Mouse (Mus musculus) urinary bladder, adult 2 months (tissue): Measurements from ENCODE around the gene Nomo1. TPM values are rescaled to one million over a fixed set of nuclear protein-coding genes. Genes with fewer than 3 reads are reported as not detected.
A peak's percentile ranks its signal among the peaks of the same experiment; 100 is the strongest.

Experiments
- DNase-seq: peaks from one replicate; pipeline ENCODE4 v3.0.0; 2022; ENCODE audit warnings: low spot score
- polyA plus RNA-seq: library from polyadenylated mRNA; depleted of rRNA; stranded (reverse); fragments of >200 nt; gene quantifications from 2 replicates; pipeline ENCODE4 v1.2.3, GENCODE M21; 2012

Gene Nomo1
- polyA plus RNA-seq, 1 experiment = 35.5 TPM

DNA sequence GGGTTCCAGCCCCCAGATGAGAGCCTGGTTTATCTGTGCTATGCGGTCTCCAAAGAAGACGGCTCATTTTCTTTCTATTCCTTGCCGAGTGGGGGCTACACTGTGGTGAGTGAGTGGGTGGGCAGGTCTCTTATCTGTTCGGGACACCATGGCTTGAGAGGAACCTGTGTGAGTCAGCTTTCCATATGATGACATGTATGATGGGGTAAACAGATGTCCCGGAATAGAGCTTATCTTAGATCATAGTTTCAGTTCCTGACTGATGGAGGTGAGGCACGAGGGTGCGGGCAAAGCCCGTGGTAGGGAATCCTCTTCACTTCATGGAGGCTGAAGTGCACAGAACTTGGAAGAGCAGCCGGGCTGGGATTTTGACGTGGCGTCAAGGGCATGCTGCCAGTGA is 12.4 kb downstream of the Nomo1 start:
- no peak for DNase-seq

DNA sequence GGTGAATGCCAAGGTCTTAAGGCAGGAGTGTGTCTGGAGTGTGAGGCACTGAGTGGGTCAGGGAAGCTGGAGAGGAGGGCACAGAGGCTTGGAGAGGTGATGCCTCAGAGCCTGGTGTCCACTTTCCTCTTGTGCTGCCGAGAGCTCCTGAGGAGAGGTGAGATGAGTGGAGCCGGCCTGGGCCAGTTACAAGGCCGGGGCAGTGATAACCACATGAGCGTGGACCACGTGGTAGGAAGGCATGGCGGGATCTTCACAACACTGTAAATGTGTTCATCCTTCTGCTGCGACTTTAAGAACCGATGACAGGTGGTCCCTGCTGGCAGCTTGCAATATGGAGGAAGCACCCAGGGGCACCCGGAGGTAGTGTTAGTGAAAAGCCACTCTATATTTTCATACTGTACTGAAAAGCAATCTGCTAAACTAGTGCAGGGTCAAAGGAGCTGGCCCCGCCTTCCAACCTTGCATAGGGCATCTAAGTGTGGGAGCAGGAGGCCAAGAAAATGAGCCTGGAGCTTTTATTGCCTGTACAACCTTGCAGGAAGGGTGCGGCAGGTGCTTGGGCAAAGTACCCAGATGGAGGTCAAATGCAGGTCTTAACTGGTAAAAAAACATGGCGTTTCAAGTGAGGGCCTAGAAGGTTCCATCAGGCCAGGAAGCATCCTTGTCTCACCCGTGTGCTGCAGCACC is 14.5 kb downstream of the Nomo1 start:
- DNase-seq = no peak

DNA sequence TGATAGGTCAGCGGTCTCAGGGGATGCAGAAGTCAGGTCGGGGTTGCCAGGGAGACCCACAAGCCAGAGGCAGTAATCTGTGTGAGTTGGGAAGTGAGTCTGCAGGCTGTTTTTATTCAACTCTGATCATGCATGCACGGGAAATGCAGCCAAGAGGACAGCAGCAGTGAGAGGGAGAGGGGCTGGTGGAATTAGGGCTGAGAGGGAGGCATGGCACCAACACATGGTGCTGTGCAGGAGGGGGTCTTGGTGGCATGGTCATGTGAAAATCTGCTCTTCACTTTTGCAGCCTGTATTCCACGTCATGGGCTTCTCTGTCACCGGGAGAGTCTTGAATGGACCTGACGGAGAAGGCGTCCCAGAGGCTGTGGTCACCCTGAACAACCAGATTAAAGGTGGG is 16.5 kb downstream of the Nomo1 start:
- no peak for DNase-seq

DNA sequence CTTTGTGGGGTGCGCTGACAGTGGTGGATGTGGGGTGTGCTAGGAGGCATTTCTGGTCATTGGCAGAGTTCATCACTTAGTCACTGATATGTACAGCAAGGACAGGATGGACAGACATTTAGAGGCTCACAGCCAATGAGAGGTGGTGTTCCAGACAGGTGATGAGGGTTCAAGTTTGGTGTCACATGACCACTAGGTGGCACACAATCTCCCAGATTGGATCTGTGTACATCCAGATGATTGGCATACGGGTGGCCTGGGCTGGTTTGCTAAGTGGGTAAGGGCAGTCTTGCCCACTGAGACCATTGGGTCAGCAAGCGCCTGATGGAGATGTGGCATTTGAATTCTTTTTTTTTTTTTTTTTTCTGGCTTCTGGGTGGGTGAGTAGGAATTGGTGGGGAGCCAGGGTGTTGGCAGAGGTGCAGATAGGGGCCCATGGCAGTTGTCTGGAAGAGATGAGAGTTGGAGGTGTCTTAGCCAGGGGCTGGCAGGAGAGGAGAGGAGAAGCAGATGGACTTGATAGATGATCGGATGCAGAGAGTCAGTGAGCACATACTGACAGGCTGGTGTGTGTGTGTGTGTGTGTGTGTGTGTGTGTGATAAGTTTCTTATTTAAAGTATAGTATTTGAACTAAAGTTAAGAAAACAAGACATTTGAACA is 18.8 kb downstream of the Nomo1 start:
- no peak for DNase-seq

DNA sequence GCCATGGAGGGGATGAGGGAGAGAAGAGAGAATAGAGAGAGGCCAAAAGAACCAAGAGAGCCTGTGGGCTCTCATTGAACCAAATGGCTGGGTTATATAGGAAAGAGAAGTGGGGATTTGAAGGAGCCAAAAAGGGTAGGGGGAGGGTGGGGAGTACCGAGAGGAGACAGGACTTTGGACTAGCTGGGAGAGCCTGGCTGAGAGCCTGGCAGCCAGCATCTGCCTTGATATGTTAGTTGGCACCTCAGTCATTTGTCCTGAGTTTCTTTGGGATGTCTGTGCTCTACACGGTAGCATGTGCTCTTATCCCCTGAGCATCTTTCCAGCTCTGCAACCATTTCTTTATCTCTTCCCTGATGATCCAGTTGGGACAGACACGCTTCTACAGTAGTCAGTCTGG is 20.1 kb downstream of the Nomo1 start:
- DNase-seq = no peak

DNA sequence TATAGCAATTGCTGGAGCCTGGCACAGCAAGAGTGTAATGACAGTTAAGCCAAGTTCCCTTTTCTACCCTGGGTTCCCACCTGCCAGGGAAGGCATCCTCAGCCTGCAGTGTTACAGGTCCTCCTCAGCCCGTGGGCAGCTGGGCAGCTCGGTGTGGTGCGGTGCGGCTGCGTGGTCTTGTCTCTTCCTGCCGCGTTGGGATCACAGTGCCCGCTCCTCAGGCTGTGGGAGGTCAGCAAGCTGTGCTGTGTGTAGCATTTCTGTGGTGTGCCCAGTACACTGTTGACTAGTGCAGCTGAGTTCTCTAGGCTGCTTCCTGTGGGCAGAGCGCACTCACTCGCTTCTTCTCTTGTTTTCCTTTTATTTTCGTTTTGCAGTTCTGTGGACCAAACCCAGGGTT is 25.4 kb downstream of the Nomo1 start:
- DNase-seq = no peak

DNA sequence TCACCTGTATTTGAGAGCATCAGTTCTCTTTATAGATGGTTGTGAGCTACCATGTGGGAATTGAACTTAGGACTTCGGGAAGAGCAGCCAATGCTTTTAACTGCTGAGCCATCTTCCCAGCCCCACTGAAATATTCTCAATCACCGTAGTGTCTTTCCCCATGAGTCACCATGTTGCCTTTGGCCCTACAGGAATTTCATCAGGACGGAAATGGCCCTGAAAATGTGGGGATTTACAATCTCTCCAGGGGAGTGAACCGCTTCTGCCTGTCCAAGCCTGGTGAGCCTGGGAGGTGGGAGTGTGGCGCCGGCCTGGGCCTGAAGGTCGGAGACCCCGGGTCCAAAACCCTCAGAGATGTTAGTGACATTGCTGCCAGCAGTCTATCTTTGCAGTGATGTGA is 27.2 kb downstream of the Nomo1 start:
- DNase-seq = no peak

DNA sequence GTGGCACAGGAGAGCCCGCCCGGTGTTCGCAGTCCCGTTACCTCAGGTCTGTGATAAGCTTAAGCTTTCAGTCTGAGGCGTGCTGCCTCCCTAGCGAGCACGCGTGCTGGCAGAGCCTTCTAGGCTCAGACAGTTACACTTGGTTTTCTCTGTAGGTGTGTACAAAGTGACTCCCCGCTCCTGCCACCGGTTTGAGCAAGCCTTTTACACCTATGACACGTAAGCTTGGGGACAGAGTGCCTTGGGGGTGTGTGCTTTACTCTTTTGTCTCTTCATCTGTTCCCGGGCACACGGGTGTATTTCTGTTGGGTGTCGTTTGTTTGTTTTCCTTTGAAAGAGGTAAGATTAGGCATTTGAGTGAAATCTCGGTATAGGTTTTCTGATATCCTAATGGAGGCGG is 28.1 kb downstream of the Nomo1 start:
- DNase-seq = no peak

DNA sequence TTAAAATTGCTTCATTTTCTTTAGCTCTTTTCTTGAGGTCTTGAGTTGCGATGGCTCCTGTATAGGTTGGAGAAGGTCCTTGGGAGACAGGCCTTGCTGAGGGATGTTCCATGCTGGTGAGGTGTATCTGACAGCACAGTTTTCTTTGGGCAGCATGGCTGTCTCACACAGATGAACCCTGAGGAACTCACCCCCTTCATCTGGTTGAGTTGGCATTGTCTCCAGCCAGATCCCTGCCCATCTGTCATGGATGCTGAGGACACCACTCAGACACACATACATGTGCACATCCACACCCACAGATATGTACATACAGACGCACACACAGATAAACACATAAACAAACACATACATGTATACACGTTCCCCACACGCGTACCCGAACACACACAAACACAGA is 29.8 kb downstream of the Nomo1 start:
- no peak for DNase-seq

DNA sequence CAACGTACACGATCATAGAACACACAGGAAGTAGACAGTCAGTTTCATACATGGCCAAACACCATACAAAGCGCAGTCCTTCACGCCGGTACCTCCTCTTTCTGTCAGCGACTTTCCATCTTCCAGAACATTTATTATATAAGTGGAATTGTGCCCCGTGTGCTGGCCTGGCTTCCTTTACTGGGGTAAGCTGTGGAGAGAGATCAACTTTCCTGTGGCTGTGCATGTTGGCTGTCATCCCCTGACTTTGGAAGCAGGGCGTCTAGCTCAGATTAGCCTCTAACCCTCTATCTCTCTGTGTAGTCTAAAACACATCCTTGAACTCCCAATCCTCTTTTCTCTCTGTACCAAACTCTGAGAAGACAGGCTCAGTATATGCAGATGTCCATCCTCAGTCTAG is 35.3 kb downstream of the Nomo1 start:
- no peak for DNase-seq

DNA sequence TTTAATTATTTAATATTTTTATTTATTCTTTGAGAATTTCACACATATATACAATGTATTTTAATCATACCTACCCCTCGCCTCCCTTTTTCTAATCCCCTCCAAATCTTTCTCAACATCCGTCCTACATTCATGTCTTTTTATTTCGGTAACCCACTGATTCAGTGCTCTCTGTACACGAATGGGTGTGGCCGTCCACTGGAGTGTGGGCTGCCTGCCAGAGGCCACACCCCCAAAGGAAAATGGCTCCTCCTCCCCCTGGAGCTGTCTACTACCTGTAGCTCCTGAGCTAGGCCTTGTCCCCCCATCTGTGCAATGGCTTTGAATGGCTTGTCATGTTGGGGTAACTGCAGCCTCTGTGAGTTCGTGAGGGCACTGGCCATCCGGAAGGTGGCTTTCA is 43.3 kb downstream of the Nomo1 start:
- no peak for DNase-seq

DNA sequence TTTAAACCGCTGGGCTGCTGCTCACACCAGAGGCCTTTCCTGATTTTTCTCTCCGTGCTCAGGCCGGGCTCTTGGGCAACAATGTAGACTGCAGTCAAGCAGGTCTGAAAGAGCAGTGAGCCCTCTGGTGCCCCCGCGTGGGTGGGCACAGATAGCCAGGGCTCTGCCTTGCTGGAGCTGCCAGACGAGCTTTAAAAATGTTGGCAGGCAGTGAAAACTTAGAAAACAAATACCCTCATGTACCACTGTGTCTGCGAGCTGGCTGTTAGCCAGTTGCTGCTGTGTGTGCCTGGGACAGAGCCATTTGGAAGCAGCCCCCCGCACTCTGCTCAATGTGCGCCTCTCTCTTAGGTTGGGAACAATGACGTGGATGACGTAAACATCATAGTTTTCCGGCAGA is 44.2 kb downstream of the Nomo1 start:
- no peak for DNase-seq

DNA sequence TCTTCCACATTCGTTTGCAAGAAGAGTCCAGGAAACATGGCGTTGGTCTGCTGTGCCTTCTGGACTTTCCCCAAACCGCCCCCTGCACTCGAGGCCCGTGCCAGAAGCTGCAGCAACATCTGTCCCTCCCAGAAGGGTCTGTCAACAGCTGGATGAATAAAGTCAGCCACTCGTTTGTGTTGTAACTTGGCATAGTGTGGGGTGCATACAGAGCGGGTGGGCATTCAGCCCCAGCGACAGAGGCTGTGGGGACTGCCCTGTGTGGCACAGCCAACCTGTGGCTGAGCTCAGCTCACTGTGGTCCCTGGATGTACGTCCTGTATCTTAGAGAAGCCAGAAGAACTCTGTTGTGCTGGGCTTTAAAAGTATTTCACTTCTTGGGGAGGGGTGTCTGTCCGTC is 50.5 kb downstream of the Nomo1 start:
- no peak for DNase-seq

DNA sequence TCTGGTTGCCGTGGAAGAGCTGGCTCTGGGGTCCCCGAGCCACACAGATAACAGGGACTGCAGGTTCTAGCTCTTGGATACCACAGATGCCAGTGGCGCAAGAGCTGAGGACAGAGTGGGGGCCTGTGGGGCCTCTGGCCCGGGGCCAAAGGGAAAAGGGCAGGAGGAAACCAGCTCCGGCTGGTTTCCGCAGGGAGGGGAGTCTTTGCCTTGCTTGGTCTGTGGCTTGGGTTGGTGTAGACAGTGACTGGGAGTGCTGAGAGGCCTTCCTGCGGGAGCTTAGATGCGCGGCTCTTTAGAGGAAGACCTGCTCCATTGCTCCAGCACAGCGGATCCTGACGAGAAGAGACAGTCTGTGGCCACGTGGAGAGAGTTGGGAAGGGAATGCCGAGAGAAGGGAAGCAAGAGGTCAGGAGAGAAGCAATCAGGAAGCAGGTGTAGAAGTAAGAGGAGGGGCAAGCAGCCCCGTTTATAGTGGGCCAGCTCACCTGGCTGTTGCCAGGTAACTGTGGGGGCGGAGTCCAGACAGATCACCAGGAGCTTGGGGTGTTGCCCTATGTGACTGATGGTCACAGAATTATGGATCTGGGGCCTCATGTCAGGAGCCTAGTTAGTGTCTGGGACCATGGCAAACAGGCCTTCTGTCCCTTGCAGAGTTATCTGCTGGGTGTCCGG is 51.5 kb downstream of the Nomo1 start:
- DNase-seq = no peak

DNA sequence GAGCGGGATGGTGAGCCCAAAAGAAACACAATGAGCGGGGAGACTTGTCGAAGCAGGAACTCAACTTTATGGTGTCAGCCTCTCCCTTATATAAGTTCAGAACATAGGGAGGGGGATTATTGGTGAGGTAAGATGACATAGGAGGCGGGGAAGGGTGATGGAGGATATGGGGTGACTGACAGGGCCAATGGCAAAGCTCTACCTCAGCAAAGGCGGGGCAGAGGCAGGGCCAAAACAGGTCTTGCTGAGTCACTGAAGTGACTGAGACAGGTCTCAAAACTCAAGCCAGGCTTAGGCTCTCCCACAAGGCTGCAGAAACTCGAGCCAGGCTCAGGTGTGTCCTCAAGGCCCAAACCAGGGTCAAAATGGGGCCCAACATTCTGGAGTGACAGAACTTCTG is 52.9 kb downstream of the Nomo1 start:
- no peak for DNase-seq

DNA sequence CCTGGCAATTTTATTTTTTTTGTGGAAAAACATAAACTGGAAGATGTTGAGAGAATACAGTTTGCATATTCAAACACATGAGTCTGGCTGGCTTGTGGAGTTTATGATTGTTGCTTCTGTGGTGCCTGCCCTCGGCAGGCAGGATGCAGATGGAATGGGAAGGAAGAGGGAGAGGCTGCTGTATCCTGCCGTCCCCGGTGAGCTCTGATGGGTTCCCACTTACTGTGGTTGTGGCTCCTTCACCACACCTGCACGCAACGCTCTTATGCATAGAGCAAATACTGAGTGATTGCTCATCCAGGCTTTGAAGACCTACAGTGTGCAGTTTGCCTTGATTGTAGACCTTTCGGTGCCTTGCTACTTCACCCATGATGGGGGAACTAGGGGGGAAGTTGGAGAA is 54.7 kb downstream of the Nomo1 start:
- DNase-seq = no peak

DNA sequence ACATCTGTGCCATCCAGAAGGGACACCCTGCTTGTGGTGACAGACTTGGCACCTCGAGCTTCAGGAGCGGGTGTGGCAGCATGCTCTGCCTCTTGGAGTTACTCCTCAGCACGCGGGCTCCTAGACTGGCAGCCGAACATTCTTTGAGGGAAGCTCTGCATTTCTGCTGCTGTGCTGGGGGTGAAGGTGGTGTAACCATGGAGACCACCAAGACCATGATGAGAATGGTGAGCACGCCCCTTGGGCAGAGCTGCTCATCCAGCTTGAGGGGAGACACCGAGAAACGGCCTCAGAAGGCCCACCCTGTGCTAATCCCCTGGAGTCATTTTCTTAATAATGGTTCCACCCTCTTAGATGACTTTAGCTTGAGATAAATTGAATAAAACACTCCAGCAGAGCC is 59.3 kb downstream of the Nomo1 start:
- no peak for DNase-seq

DNA sequence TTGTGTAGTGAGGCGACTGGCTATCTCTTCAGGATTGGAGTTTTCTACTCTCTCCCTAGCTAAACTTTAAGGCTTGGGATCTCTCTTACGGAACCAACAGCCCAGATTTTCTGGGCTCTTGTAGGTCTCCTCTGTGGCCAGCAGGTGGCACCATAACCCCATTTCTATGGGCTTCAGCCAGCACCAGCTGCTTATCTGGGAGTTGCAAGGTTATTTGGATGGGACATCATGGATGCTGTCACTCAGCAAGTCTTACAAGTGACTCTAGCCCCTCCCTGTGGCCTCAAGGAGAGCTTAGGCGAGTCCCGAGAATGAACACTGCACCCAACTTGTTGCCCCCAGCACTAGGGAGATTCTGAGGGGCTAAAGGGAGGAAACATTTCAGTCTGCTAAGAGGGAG is 62.6 kb downstream of the Nomo1 start:
- DNase-seq = peak; percentile 47

DNA sequence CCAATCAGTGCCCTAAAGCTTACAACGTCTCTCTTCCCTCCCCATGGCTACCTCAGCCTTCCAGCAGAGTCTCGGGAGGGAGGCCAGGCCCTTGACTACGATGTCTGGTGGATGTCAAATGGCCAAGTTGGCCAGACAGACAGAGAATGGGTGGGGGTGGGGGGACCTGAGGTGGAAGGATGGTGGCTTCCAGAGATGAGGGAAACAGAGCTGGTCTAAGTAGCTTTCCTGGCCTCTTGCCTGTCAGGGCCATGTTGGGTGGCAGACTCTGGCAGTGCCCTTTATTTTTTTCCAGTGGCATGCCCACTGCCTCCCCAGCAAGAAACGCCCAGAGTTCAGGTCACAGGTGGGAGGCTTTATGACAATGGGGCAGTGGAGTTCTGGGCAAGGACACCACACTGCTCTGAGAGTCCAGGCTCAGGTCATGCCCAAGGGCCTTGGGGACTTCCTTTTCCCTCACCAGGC is 63.9 kb downstream of the Nomo1 start:
- no peak for DNase-seq

DNA sequence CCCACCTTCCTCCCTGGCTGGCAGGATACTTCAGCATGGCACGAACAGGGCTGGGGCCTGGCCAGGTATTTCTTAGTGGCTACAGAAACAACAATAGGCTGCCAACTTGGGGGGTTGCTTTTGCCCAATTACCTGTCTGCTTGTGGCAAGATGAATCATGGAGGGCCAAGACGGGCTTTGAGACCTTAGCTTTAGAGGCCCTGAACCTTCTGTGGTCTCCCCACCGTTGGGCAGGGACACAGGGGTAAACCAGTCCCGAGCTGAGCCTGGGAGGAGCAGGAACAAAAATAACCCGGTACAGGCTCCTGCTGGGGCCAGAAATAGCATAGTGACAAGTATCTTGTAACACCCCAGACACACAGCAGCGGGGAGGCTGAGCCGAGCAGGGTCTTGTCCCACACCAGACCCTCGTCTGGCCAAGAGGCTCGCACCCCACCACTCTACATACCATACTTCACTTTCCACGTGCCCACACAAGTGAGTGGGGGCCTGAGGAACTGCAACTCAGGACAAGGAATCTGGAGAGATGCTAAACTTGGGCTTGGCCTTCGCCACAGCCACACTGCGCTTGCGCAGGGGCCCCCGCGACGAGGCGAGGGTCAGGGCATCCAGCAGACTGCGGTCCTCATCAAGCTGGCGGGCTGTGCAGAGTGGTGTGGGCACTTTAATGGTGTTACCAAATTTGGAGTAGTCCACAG is 64.9 kb downstream of the Nomo1 start:
- DNase-seq = no peak

DNA sequence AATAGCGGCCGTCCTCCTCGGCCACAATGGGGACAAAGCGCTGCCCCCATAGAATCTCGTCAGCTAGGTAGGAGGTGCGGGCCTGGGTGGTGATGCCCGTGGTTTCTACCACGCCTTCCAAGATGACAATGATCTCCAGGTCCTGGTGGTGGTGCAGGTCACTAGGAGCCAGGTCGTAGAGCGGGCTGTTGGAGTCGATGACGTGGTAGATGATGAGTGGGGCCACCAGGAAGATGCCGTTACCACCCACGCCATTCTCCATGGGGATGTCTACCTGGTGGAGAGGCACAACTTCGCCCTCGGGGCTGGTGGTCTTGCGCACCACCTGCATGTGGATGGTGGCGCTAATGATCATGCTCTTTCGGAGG is 65.4 kb downstream of the Nomo1 start:
- no peak for DNase-seq

DNA sequence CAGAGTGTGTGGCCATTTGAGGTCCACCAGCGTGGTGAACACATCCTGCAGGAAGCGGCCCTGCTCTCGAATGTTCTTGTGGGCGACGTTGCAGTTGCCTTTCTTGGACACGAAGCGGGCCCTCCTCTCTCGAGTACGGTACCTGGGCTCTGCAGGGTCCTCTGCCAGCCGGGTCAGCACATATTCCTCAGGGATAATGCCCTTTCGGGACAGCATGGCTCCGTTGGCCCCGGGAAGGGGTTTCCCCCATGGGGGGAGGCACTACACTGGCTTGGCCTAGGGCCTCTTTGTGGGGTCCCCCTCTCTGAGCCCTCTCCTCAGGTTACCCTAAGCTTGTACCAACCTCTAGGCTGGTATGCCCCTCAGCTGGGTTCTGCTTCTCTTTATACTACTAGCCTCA is 66.2 kb downstream of the Nomo1 start:
- DNase-seq = no peak

DNA sequence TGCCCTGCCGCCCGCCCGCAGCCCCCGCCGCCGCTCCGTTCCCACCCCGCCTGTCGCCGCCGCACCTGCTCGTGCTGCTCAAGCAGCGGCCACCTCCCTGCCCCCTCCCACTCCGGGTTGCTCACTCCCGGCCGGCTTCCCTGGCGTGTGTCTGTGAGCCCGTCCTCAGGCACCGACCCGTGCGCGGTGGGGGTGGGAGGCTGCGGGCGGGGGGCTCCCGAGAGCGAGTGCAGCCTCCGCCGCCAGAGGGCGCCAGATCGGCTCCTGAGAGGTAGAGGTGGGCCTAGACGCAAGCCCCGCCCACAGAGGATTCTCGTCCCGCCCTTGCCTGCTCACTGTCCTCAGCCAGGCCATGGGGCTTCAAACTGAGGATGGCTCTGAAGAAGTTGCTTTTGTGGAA is 67.1 kb downstream of the Nomo1 start, which contains the start of gene Kcnj11:
Gene Kcnj11, minus strand, starts transcription at position 202 of the 400 bp plus-strand sequence.
- DNase-seq = peak; percentile 40
